Mouse (Mus musculus) T-helper 17 cell (primary cell): ENCODE measurements at regions not wholly inside any gene's neighbourhood (a gene's known extent, or its start where the extent isn't known, plus 50 kb on each side); places are given as distances from the start of the nearest gene placed in this dataset.
"Not testable (repeated sequence)": the region's sequence is repeated elsewhere in the genome, so short reads cannot be mapped to it uniquely, and the experiment has no call there.

Experiments
- in situ Hi-C, 2 experiments: fragments of 300-600 bp; cut with MboI, MseI; formaldehyde crosslinking; loops; 1 replicate in 1 of 2; 2 replicates in 1 of 2; pipeline ENCODE4 v1.15.1; 2025; ENCODE audit warnings: high pct_unique_total_duplicates in 2 of 2

- in situ Hi-C loops, result no loop called here
These were observed 164.7 kb upstream of the Zfp637 start for GRCm38 (mm10) chr6:117676064-117676821.

DNA sequence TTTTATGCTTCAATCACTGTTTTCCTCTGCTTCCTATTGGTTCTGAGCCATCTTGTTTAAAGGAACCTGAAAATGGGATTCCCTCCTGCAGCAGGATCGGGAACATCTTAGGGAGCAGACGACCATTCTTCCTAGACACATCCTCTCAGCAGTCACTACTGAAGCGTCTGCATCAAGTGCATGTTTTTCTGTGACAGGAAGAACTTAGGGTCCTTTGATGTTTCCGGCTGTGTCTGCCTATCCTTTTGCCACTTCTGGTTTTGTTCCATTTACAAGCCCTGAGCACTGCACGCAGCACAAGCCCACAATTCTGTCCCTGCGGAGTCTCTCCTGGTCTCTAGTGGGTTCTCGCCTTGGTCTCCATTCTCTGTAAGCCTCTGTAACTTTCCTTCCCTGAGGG, 163.9 kb upstream of the Zfp637 start:
- in situ Hi-C loops, result no loop called here

DNA sequence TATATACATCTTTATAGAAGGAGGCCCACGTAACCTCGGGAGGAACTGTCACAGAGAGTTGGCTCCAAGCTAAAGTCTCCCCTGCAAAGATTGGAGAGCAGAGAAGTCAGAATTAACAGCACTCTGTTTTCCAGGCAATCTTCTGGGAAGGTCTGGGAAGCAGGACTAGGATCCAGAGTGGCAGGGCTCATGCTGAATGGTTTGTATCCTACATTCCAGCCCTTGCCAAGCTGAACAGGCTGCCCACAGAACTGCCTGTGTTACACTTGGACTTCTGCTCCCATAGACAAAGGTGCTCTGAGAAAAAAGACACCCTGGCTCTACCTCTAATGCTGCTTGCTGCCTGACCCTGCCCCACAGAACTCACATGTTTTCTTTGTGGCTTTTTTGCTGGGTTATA, 163.2 kb upstream of the Zfp637 start:
- in situ Hi-C loops, result no loop called here

DNA sequence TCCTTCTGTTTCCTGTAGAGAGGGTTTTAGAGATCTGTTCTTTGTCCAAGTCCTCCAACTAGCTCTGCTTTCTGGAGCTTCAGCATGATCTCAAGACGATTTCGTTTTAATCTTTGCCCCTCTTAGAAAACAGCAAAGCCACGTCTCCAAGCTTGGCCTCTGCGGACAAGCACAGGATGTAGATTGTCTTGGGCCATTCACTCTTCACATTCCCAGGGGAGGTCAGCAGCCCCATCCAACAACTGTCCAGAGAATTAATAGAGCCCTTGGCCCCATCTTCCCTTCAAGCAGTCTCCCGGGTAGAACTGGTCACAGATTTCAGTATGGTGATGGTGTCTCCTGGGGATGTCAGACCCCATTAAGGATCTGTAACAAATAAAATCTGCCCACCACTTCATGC, 162.7 kb upstream of the Zfp637 start:
- in situ Hi-C loops, result no loop called here

- in situ Hi-C loops, result no loop called here
These were observed 162.1 kb upstream of the Zfp637 start for GRCm38 (mm10) chr6:117678877-117679276.

DNA sequence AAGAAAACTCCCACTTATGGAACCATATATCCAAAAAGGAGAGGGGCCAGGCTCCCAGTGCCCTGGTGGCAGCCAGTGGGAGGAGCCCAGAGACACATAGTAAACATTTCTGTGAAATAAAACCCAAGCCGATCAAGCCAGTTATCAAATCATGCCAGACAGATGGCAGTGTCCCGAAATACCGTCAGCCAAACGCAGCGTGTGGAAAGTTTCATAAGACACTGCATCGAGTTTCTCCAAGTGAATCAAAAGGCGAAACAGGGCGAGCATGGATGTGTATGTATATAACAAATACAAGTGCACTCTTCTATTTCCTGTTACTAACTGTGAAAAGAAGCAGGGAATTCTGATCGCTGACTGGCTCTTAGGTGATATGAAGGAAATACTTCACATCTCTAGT, 154.8 kb upstream of the Zfp637 start:
- in situ Hi-C loops, result no loop called here

DNA sequence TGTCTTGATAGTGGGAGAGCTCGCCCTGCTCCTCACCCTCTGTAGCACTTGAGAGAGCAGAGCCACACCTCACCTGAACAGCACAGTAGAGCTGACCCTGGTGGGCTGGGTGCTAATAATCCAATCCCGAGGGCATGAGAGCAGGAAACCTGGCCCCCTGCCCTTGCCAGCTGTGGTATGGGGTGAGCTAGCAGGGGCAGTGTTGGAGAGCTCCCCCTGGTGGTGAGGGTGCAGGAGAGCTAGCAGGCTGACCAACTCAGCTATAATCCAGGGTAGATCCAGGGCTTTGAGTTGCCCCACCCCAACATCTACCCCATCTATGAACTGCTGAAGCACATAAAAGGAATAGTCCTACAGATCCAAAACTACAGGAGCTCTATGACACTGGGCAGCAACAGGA, 153.9 kb upstream of the Zfp637 start:
- in situ Hi-C loops, result no loop called here

DNA sequence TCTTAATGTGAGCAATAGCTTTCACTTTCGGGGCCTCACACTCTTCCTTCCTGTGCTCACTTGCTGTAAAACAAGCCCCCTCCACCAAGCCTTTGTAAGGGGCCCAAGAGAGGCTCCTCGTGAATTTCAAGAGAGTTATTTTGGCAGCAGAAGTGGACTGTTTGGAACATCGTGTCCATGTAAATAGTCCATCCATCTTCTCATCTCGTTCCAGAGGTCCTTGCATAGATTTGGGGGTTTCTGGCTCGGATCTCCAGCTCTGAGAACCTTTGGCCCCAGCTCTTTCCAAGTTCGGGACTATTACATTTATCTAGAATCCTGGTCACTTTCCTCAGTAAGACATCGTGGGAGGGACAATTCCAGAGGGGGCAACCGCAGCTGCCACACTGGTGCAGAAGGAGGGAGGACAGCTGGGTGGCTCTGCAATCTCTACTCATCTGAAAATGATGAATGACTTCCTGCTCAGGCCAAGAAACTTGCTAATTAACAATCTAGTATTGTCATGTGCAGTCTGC, 152.3 kb upstream of the Zfp637 start:
- in situ Hi-C loops, result no loop called here

- in situ Hi-C loops, result no loop called here
These were observed 140.7 kb upstream of the Zfp637 start for GRCm38 (mm10) chr6:117700286-117700685.

DNA sequence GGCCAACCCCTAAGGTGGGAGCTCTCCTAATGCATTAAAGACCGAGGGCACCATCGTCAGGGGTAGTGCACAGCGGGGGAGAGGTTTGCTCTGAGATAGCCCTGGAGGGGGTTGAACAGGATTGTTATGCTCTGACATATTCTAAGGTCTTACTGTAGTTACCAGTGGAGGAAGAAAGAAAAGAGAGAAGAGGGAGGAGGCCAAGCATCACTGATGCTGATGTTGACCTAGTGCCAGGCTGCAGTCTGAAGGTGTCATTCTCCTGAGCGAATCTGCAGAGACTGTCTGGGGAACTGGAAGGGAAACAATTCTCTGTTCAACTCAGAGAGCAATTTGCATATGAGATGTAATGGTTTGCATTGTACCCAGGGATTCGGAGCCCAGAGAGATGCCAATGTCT, 139.4 kb upstream of the Zfp637 start:
- in situ Hi-C loops, result no loop called here

GRCm38 (mm10) chr6:117706006-117706405, 135.0 kb upstream of the Zfp637 start:
- in situ Hi-C loops, result no loop called here

DNA sequence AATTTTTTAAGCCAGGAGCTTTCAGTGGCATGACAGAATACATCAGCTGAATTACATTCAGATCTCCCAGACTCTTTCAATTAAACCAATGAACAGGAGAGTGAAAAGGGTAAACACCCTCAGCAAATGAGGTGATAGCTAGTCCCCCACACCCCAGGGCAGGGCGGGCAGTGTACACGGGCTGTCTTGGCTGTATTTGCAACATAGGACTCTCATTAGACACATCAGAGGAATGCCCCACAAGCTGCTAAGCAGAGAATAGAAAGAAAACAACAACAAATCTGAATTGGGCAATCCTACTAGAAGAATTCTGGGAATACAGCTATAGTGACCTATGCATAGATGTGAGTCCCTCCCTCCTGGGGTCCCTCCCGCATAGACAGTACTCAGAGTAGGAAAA, 131.8 kb upstream of the Zfp637 start:
- in situ Hi-C loops, result no loop called here

DNA sequence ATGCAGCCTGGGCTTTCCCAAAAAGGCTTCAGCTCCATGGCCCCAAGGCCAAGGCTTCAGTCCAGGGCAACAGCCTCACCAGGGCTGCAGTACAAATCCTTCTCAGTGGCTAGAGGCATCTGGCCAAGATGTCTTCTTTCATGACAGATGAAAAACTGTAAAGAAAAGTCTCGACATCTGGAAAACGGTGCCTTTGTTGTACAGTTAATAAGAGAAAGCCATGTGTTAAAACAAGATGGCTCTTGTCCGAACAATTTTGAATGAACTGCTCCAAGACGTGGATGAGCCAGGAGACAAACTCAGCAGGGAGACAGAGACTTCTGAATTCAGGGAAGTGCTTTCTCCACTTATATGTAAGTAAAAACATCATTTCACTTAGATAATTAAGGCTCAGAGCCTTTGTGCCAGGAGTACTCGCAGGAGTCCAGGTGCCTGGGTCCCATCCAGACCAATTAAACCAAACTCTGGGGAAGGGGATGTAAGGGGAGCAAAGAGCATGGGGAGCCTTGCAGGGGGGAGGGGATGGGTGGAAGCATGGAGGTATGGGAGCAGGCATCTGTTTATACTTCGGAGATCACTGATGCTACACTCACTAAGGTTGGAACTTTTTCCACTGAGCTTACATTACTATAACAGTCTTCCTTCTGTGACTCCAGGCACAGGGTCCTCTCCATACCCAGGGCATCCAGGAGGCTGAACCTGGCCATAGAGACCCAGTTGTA, 125.8 kb upstream of the Zfp637 start:
- in situ Hi-C loops, result no loop called here

DNA sequence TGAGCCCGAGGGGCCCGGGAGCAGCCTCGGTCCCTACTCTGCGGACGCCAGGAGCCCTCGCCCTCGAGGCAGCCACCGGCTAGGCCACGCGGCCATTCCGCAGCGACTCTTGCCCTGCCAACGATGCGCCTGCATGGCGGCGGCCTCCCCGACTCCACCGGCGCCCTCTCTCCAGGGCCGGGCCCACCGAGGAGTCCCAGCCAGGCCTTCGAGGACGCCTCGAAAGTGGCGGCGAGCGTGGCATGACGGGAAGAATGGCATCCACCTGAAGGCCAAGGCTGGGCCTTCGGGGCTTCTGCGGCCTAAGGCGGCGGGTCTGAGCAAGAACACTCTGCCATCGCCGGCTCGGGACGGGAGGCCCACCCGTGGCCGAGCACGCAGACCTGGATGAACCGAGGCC, 124.6 kb upstream of the Zfp637 start:
- in situ Hi-C loops, result not testable (repeated sequence)

DNA sequence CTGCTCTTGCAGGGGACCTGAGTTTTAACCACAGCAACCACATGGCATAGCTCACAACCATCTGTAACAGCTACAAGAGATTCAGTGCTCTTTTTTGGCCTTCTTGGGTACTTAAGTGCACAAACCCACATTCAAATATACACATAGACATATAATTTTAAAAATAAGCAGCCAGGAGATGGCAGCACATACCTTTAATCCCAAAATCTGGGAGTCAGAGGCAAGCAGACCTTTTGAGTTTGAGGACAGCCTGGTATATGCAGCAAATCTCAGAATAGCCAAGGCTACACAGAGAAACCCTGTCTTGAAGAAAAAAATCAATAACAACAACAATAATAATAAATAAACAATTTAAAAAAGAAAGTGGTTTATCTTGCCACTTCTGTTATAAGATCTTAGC, 88.6 kb upstream of the Zfp637 start:
- in situ Hi-C loops, result loop anchor here (5.0 to 10.0 kb wide), 2 partner anchors 70 to 72 kb away; no protein-coding TSS in a partner anchor

- in situ Hi-C loops, result loop anchor here in 1 of 2 experiments (10.0 kb wide), 1 partner anchor 69 kb away; no protein-coding TSS in a partner anchor
These were observed 85.3 kb upstream of the Zfp637 start for GRCm38 (mm10) chr6:117755682-117756081.

DNA sequence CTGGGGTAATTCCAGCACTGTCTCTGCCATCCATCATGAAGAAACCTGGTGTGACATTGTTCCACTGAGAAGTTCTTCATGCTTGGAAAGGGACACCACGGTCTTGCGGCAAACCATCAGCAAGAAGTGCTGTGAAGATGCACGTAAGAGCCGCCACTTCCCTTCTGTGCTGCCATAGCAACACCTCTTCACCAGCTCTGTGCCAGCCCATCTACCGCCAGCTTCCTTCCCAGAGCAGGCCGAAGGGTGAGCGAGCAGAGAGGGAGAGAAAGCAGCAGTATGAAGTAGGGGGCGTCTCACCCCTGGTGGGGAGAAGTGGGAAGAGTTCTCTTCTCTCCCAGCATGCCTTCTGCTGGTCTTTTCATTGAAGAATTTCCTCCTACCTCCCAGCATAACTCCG, 84.8 kb upstream of the Zfp637 start:
- in situ Hi-C loops, result loop anchor here in 1 of 2 experiments (10.0 kb wide), 1 partner anchor 69 kb away; no protein-coding TSS in a partner anchor

DNA sequence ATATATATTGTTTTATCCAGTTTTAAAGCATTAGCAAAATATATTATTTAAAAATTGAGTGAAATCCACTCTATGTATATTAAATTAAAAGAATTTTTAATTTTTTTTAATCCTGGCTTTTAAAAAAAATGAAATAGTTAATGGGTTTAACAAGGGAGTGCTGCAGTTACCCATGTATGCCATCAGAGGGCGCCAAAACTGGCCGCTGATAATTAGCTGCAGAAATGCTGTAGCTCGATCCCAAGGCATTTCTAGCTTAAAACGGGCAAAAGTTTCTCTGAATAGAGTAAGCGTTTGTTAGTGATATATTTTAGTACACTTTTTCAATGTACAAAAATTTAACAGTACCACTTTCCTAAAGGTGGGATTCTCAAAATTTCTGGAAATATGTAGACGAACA, 82.5 kb upstream of the Zfp637 start:
- in situ Hi-C loops, result loop anchor here in 1 of 2 experiments (10.0 kb wide), 1 partner anchor 66 kb away; no protein-coding TSS in a partner anchor

DNA sequence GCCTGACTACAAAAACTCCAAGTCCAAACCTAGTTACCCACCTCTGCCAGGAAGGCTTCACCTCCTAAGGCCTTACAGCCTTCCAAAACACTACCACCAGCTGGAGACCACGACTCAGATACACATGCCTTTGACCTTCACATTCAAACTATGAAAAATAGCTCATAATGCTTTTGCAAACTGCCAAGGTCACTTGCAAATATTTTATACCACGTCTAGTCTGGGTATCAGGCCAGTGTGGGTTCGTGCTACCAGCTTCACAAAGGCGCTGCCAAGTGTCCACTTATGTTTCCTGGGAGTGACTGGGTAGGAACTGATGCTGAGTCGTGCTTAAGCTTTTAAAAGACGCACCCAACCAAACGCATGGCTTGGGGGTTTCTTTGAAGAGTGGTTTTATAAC, 69.5 kb upstream of the Zfp637 start:
- in situ Hi-C loops, result no loop called here

DNA sequence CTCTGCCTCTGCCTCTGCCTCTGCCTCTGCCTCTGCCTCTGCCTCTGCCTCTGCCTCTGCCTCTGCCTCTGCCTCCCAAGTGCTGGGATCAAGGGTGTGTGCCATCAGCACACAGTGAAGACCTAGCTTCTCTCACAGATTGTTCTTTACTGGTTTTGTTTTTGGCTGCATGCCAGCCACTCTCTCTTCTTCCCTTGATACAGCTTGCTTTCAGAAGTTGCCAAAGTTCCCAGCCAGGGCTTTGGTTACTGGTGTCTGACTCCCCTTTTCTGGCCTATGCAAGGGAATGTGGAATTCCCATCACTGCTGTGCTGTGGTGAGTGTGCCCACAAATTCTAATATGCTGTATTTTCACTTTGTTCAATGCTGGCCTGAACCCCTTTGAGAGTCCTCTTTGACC, 68.6 kb upstream of the Zfp637 start:
- in situ Hi-C loops, result no loop called here

DNA sequence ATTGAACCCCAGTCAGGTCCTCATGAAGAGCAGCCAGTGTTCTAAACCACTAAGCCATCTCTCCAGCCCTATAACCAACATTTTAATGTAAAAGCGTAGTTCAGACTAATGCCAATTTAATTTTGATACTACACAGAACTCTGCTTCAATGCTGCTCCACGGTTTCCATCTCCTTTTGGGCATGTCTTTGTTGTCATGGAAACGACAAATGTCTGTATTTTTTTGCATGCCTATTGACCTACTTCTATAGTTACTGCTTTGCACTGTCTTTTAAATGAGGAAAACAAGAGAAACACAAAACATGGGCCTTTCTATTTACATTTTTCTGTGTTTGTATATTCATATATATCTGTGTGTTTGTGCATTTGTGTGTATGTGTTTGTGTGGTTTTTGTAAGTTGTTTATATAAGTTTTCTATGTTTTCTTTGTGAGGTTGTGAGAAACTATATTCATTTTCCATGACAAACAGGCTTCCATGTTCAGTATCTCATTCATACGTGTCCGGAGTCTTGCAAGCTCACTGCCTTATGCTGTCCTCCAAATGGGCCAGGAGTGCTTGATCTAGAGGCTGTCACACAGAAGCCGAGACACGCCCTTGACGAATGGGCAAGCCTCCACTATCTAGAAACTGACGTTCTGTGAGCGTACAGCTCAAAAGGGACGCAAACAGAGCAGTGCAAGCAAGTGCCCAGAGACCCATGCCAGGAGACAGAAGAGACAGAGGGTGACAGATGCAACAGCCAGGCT, 65.5 kb upstream of the Zfp637 start:
- in situ Hi-C loops, result no loop called here

- in situ Hi-C loops, result no loop called here
These were observed 63.0 kb upstream of the Zfp637 start for GRCm38 (mm10) chr6:117778027-117778426.
